Mouse (Mus musculus) heart, embryonic 10.5 days (tissue): ENCODE data around the gene Olfr1137. TPM values are rescaled to one million over a fixed set of nuclear protein-coding genes. Genes with fewer than 3 reads are reported as not detected.

ENCODE experiments used
- DNase-seq: peaks from one replicate; pipeline ENCODE4 v3.0.0-alpha.2; 2017; ENCODE audit warnings: low spot score
- H3K27ac ChIP-seq: fragments of 300-500 bp; sonication (generic); 2 replicates; pipeline ENCODE4 v1.5.1; 2016; ENCODE audit warnings: mild to moderate bottlenecking
- H3K27me3 ChIP-seq: fragments of 300-500 bp; sonication (generic); 2 replicates; pipeline ENCODE4 v1.6.1; 2016; ENCODE audit warnings: mild to moderate bottlenecking; ENCODE audit not compliant: poor library complexity, insufficient read depth, severe bottlenecking
- H3K36me3 ChIP-seq: fragments of 300-500 bp; sonication (generic); 2 replicates; pipeline ENCODE4 v1.6.1; 2016; ENCODE audit warnings: mild to moderate bottlenecking, moderate library complexity
- H3K4me1 ChIP-seq: fragments of 300-500 bp; sonication (generic); 2 replicates; pipeline ENCODE4 v1.6.1; 2016; ENCODE audit warnings: mild to moderate bottlenecking
- H3K4me3 ChIP-seq: fragments of 300-500 bp; sonication (generic); 2 replicates; pipeline ENCODE4 v1.5.1; 2016; ENCODE audit warnings: mild to moderate bottlenecking, moderate library complexity
- H3K9me3 ChIP-seq: fragments of 300-500 bp; sonication (generic); 2 replicates; pipeline ENCODE4 v1.6.1; 2016; ENCODE audit warnings: mild to moderate bottlenecking, moderate library complexity
- WGBS: fragments of 180-500 bp; shearing (Covaris S2); methylation state at CpG from one replicate; pipeline ENCODE4 v1.1.7; 2016; 5-methylcytosine and 5-hydroxymethylcytosine counted together
- polyA plus RNA-seq: library from polyadenylated mRNA; unstranded; fragments of >200 nt; fragmentation: Nextera tagmentation; extraction: Ambion mirVana; gene quantifications from 2 replicates; pipeline ENCODE4 v1.2.1, GENCODE M21; 2016

Gene Olfr1137
- not detected in 2 replicates for polyA plus RNA-seq

GRCm38 (mm10) chr2:87713079-87713478, at the start of gene Olfr1137:
Gene Olfr1137, minus strand, starts transcription at chr2:87713179.
- H3K27me3 ChIP-seq = no peaks in the 10 kb centered on the region
- H3K27ac ChIP-seq = no peak within 1 kb of the TSS
- H3K9me3 ChIP-seq = no peaks in the 10 kb centered on the region
- no peaks in the 10 kb centered on the region for H3K36me3 ChIP-seq
- no peak for DNase-seq
- H3K4me3 ChIP-seq = no peak within 1 kb of the TSS
- no peaks in the 10 kb centered on the region for H3K4me1 ChIP-seq

- Histone ChIP-seq H3K4me3 (no peak within 1 kb of the TSS), H3K27me3 (no peaks in the 10 kb centered on the region), H3K27ac (no peak within 1 kb of the TSS), H3K4me1 (no peaks in the 10 kb centered on the region), H3K36me3 (no peaks in the 10 kb centered on the region), H3K9me3 (no peaks in the 10 kb centered on the region)
- DNase-seq = no peak
- WGBS = 83% methylated on average over 1 of the region's 1 CpGs
Observed at GRCm38 (mm10) chr2:87753891-87754290, 40.9 kb upstream of the Olfr1137 start, which contains the start of gene Olfr1141. Gene Olfr1141, minus strand, starts transcription at chr2:87753991.

GRCm38 (mm10) chr2:87743452-87743851, 30.5 kb upstream of the Olfr1137 start, which contains the start of gene Olfr1140:
Gene Olfr1140, plus strand, starts transcription at chr2:87743752.
- 62% methylated on average over 3 of the region's 3 CpGs for WGBS
- no peak within 1 kb of the TSS for H3K4me3 ChIP-seq
- H3K4me1 ChIP-seq = no peaks in the 10 kb centered on the region
- no peak within 1 kb of the TSS for H3K27ac ChIP-seq
- H3K9me3 ChIP-seq = no peaks in the 10 kb centered on the region
- no peaks in the 10 kb centered on the region for H3K36me3 ChIP-seq
- no peak for DNase-seq
- no peaks in the 10 kb centered on the region for H3K27me3 ChIP-seq

GRCm38 (mm10) chr2:87739878-87740277, 26.9 kb upstream of the Olfr1137 start, which contains the start of gene Olfr1138:
Gene Olfr1138, minus strand, starts transcription at chr2:87739978.
- H3K36me3 ChIP-seq = no peaks in the 10 kb centered on the region
- H3K9me3 ChIP-seq = no peaks in the 10 kb centered on the region
- H3K27ac ChIP-seq = no peak within 1 kb of the TSS
- no peaks in the 10 kb centered on the region for H3K27me3 ChIP-seq
- 85% methylated on average over 1 of the region's 1 CpGs for WGBS
- no peak for DNase-seq
- H3K4me3 ChIP-seq = no peak within 1 kb of the TSS
- H3K4me1 ChIP-seq = no peaks in the 10 kb centered on the region

- no peaks in the 10 kb centered on the region for H3K27me3 ChIP-seq
- H3K36me3 ChIP-seq = no peaks in the 10 kb centered on the region
- H3K4me3 ChIP-seq = no peak within 1 kb of the TSS
- DNase-seq = no peak
- H3K4me1 ChIP-seq = no peaks in the 10 kb centered on the region
- H3K9me3 ChIP-seq = no peaks in the 10 kb centered on the region
- no peak within 1 kb of the TSS for H3K27ac ChIP-seq
Observed at GRCm38 (mm10) chr2:87693847-87694246, 19.1 kb downstream of the Olfr1137 start, which contains the start of gene Olfr1136. Gene Olfr1136, minus strand, starts transcription at chr2:87693947.

GRCm38 (mm10) chr2:87673564-87673963, 39.4 kb downstream of the Olfr1137 start, which contains the start of gene Olfr1135:
Gene Olfr1135, minus strand, starts transcription at chr2:87673664.
- DNase-seq = no peak
- WGBS = 11% methylated on average over 1 of the region's 1 CpGs
- Histone ChIP-seq H3K9me3 (no peaks in the 10 kb centered on the region), H3K36me3 (no peaks in the 10 kb centered on the region), H3K4me1 (no peaks in the 10 kb centered on the region), H3K4me3 (no peak within 1 kb of the TSS), H3K27ac (no peak within 1 kb of the TSS), H3K27me3 (no peaks in the 10 kb centered on the region)

Other genes starting within 250 kb of the Olfr1137 start
- not detected in 2 replicates for gene Pramel7, start 216.1 kb downstream of the Olfr1137 start, polyA plus RNA-seq
- not detected in 2 replicates for gene Pramel6, start 206.6 kb downstream of the Olfr1137 start, polyA plus RNA-seq
- gene Olfr153, start 181.4 kb downstream of the Olfr1137 start, polyA plus RNA-seq = not detected in 2 replicates
- not detected in 2 replicates for gene Olfr1128, start 167.6 kb downstream of the Olfr1137 start, polyA plus RNA-seq
- gene Olfr1129, start 139.3 kb downstream of the Olfr1137 start, polyA plus RNA-seq = not detected in 2 replicates
- gene Olfr1130, start 107.0 kb downstream of the Olfr1137 start, polyA plus RNA-seq = not detected in 2 replicates
- gene Olfr1131, start 86.1 kb downstream of the Olfr1137 start, polyA plus RNA-seq = not detected in 2 replicates
- gene Olfr1132, start 75.6 kb downstream of the Olfr1137 start, polyA plus RNA-seq = not detected in 2 replicates
- gene Olfr1133, start 65.8 kb downstream of the Olfr1137 start, polyA plus RNA-seq = not detected in 2 replicates
- not detected in 2 replicates for gene Olfr1134, start 54.7 kb downstream of the Olfr1137 start, polyA plus RNA-seq
- not detected in 2 replicates for gene Olfr1135, start 39.5 kb downstream of the Olfr1137 start, polyA plus RNA-seq
- not detected in 2 replicates for gene Olfr1136, start 19.2 kb downstream of the Olfr1137 start, polyA plus RNA-seq
- gene Olfr1138, start 26.8 kb upstream of the Olfr1137 start, polyA plus RNA-seq = not detected in 2 replicates
- gene Olfr1140, start 30.6 kb upstream of the Olfr1137 start, polyA plus RNA-seq = not detected in 2 replicates
- not detected in 2 replicates for gene Olfr1141, start 40.8 kb upstream of the Olfr1137 start, polyA plus RNA-seq
- gene Olfr152, start 66.3 kb upstream of the Olfr1137 start, polyA plus RNA-seq = not detected in 2 replicates
- not detected in 2 replicates for gene Olfr1143, start 87.4 kb upstream of the Olfr1137 start, polyA plus RNA-seq
- not detected in 2 replicates for gene Olfr1145, start 96.6 kb upstream of the Olfr1137 start, polyA plus RNA-seq
- not detected in 2 replicates for gene Olfr1148, start 117.4 kb upstream of the Olfr1137 start, polyA plus RNA-seq
- not detected in 2 replicates for gene Olfr1150-ps1, start 130.8 kb upstream of the Olfr1137 start, polyA plus RNA-seq
- gene Olfr1151, start 142.7 kb upstream of the Olfr1137 start, polyA plus RNA-seq = not detected in 2 replicates
- not detected in 2 replicates for gene Olfr1152, start 153.3 kb upstream of the Olfr1137 start, polyA plus RNA-seq
- gene Olfr1153, start 181.8 kb upstream of the Olfr1137 start, polyA plus RNA-seq = not detected in 2 replicates
- not detected in 2 replicates for gene Olfr1154, start 192.0 kb upstream of the Olfr1137 start, polyA plus RNA-seq
- gene Olfr1155, start 232.0 kb upstream of the Olfr1137 start, polyA plus RNA-seq = not detected in 2 replicates
- gene Olfr1156, start 239.9 kb upstream of the Olfr1137 start, polyA plus RNA-seq = not detected in 2 replicates